Mouse (Mus musculus) midbrain, embryonic 14.5 days (tissue): ENCODE data around the gene Yme1l1. TPM values are rescaled to one million over a fixed set of nuclear protein-coding genes. Genes with fewer than 3 reads are reported as not detected.

ENCODE experiments used
- ATAC-seq: fragments of 200-750 bp; cut with Nextera tagmentation; 2 replicates; pipeline ENCODE4 v1.8.0; 2017; ENCODE audit warnings: moderate number of reproducible peaks, moderate library complexity; ENCODE audit not compliant: low FRiP score, low TSS enrichment
- DNase-seq: peaks from one replicate; pipeline ENCODE4 v3.0.0-alpha.2; 2015
- H3K27ac ChIP-seq: fragments of 300-500 bp; sonication (generic); replicated peaks from 2 replicates; pipeline ENCODE4 v1.5.1; 2014; ENCODE audit warnings: mild to moderate bottlenecking, low read depth, low read length, moderate library complexity
- H3K27me3 ChIP-seq: fragments of 300-500 bp; sonication (generic); 2 replicates; pipeline ENCODE4 v1.6.1; 2014; ENCODE audit warnings: low read length, control low read depth, mixed read lengths; ENCODE audit not compliant: control insufficient read depth, insufficient read depth
- H3K36me3 ChIP-seq: fragments of 300-500 bp; sonication (generic); 2 replicates; pipeline ENCODE4 v1.6.1; 2014; ENCODE audit warnings: low read length, control low read depth; ENCODE audit not compliant: control insufficient read depth, insufficient read depth
- H3K4me1 ChIP-seq: fragments of 300-500 bp; sonication (generic); 2 replicates; pipeline ENCODE4 v1.6.1; 2014; ENCODE audit warnings: mild to moderate bottlenecking, antibody characterized with exemption, low read length, control low read depth; ENCODE audit not compliant: control insufficient read depth, insufficient read depth
- H3K4me2 ChIP-seq: fragments of 300-500 bp; sonication (generic); 2 replicates; pipeline ENCODE4 v1.6.1; 2014; ENCODE audit warnings: mild to moderate bottlenecking, low read length, moderate library complexity
- H3K4me3 ChIP-seq: fragments of 300-500 bp; sonication (generic); replicated peaks from 2 replicates; pipeline ENCODE4 v1.5.1; 2014; ENCODE audit warnings: low read depth, low read length
- H3K9ac ChIP-seq: fragments of 300-500 bp; sonication (generic); replicated peaks from 2 replicates; pipeline ENCODE4 v1.6.1; 2014; ENCODE audit warnings: mild to moderate bottlenecking, low read length, moderate library complexity
- H3K9me3 ChIP-seq: fragments of 300-500 bp; sonication (generic); 2 replicates; pipeline ENCODE4 v1.6.1; 2016; ENCODE audit warnings: low read length, control low read depth, mixed read lengths; ENCODE audit not compliant: control insufficient read depth
- WGBS: fragments of 180-500 bp; shearing (Covaris S2); extraction: QIAGEN DNeasy Blood & Tissue Kit; methylation state at CpG from one replicate; pipeline ENCODE4 v1.1.7; 2014; 5-methylcytosine and 5-hydroxymethylcytosine counted together
- polyA plus RNA-seq: library from polyadenylated mRNA; unstranded; fragments of >200 nt; fragmentation: Nextera tagmentation; extraction: Ambion mirVana; gene quantifications from 2 replicates; pipeline ENCODE4 v1.2.1, GENCODE M21; 2014

Yme1l1 gene
- 71.3 and 79.9 TPM in 2 replicates for polyA plus RNA-seq

GRCm38 (mm10) chr2:23155777-23156607, at the start of gene Yme1l1, which contains the start of gene Mastl:
TSS of gene Yme1l1 (plus strand) at chr2:23156369.
TSS of gene Mastl (minus strand) at chr2:23156024.
- WGBS, result under 1% methylated on average over 61 of the region's 61 CpGs
- Histone ChIP-seq H3K9me3 (no peaks in the 10 kb centered on the region), H3K4me3 (peak within 1 kb of the TSS; percentile 67), H3K4me2 (peak within 1 kb of the TSS; percentile 84), H3K27me3 (no peaks in the 10 kb centered on the region), H3K9ac (peak within 1 kb of the TSS; percentile 54), H3K36me3 (0 out of 2 replicates have a peak, but pooled peaks cover 2% of the 10 kb centered on the region), H3K4me1 (peaks cover 25% of the 10 kb centered on the region), H3K27ac (peak within 1 kb of the TSS; percentile 96)
- ATAC-seq (peak; percentile 98), DNase-seq (peak; percentile 100)

- DNase-seq (no peak), ATAC-seq (no peak)
- H3K9ac ChIP-seq, result no peak overlapping the region
- H3K4me1 ChIP-seq, result no peaks in the 10 kb centered on the region
- H3K9me3 ChIP-seq, result no peaks in the 10 kb centered on the region; the same call in 1 of the 2 replicates
- H3K27me3 ChIP-seq, result no peaks in the 10 kb centered on the region
- no peak overlapping the region for H3K4me3 ChIP-seq
- H3K27ac ChIP-seq, result no peak overlapping the region
- H3K4me2 ChIP-seq, result no peak overlapping the region
- peaks cover 10% of the 10 kb centered on the region for H3K36me3 ChIP-seq
Observed at GRCm38 (mm10) chr2:23119573-23119972, 36.6 kb upstream of the Yme1l1 start.

GRCm38 (mm10) chr2:23155199-23155621, 959 bp upstream of the Yme1l1 start:
- Histone ChIP-seq H3K9ac (peak overlapping the region; percentile 54), H3K36me3 (no peaks in the 10 kb centered on the region), H3K4me3 (peak overlapping the region; percentile 67), H3K27ac (no peak overlapping the region), H3K9me3 (no peaks in the 10 kb centered on the region), H3K4me2 (peak overlapping the region; percentile 84), H3K4me1 (peaks cover 25% of the 10 kb centered on the region), H3K27me3 (no peaks in the 10 kb centered on the region)
- ATAC-seq, result 0 out of 2 replicates have a peak, but pooled peaks have one; percentile 3
- no peak for DNase-seq
- WGBS, result 8% methylated on average over 5 of the region's 5 CpGs

GRCm38 (mm10) chr2:23156608-23157081, 476 bp downstream of the Yme1l1 start:
- ATAC-seq, result peak; percentile 9

GRCm38 (mm10) chr2:23172305-23172704, 16.1 kb downstream of the Yme1l1 start:
- Histone ChIP-seq H3K4me3 (no peak overlapping the region), H3K4me2 (no peak overlapping the region), H3K9me3 (no peaks in the 10 kb centered on the region), H3K4me1 (no peaks in the 10 kb centered on the region), H3K27me3 (no peaks in the 10 kb centered on the region), H3K27ac (no peak overlapping the region), H3K36me3 (peaks cover 79% of the 10 kb centered on the region), H3K9ac (no peak overlapping the region)
- DNase-seq (no peak), ATAC-seq (no peak)
- WGBS, result 90% methylated on average over 3 of the region's 3 CpGs

More at GRCm38 (mm10) chr2:23156608-23157081, 476 bp downstream of the Yme1l1 start:
- Histone ChIP-seq H3K9ac (peak overlapping the region; percentile 54), H3K27ac (peak overlapping the region; percentile 96), H3K36me3 (peaks cover 4% of the 10 kb centered on the region; the same call in 1 of the 2 replicates), H3K9me3 (no peaks in the 10 kb centered on the region), H3K4me3 (peak overlapping the region; percentile 67), H3K4me2 (peak overlapping the region; percentile 84), H3K4me1 (peaks cover 25% of the 10 kb centered on the region), H3K27me3 (no peaks in the 10 kb centered on the region)
- under 1% methylated on average over 17 of the region's 17 CpGs for WGBS
- no peak for DNase-seq

- Histone ChIP-seq H3K4me1 (no peaks in the 10 kb centered on the region), H3K9me3 (no peaks in the 10 kb centered on the region), H3K9ac (no peak overlapping the region), H3K27ac (no peak overlapping the region), H3K27me3 (no peaks in the 10 kb centered on the region), H3K4me3 (no peak overlapping the region), H3K36me3 (peaks cover 73% of the 10 kb centered on the region), H3K4me2 (no peak overlapping the region)
- ATAC-seq (no peak), DNase-seq (no peak)
- 84% methylated on average over 1 of the region's 1 CpGs for WGBS
Observed at GRCm38 (mm10) chr2:23194366-23194765, 38.2 kb downstream of the Yme1l1 start.

GRCm38 (mm10) chr2:23201034-23201433, 44.9 kb downstream of the Yme1l1 start:
- Histone ChIP-seq H3K36me3 (peaks cover 23% of the 10 kb centered on the region), H3K27me3 (no peaks in the 10 kb centered on the region), H3K4me2 (no peak overlapping the region), H3K9ac (no peak overlapping the region), H3K9me3 (no peaks in the 10 kb centered on the region), H3K27ac (no peak overlapping the region), H3K4me3 (no peak overlapping the region), H3K4me1 (no peaks in the 10 kb centered on the region)
- 91% methylated on average over 1 of the region's 1 CpGs for WGBS
- ATAC-seq, result no peak
- no peak for DNase-seq

DNA sequence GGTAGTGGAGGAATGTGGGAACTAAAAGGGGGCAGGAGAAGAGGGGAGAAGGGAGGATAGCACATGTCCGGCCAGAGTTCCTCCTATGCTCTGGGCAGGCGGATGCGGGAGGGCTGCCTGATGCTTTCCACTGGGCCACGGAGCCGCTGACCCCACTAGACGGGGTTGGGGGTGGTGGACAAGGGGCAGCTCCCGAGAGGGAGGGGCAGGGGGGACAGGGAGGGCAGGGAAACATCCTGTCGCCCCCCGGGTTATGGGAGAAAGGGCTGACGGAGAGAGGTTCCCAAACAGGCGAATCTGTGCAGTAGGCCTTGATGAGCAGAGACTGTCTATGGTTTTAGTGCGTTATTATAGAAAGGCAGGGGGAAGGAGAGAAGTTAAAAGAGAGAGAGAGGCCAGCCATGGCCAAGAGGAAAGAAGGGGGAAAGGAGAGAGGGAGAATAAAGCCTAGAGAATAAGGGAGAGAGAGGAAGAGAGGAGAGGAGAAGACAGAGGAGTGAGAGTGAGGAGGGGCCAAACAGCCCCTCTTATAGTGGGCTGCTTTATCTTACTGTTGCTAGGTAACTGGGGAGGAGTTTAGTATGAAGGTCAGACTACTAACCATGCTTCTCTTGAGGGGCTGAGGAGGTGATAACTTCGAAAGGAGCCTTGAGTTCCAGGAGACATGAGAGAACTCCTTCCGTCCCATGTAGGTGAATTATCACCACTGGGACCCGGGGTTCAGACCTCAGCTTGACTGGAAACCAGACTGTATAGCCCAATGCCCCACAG, 46.9 kb downstream of the Yme1l1 start:
- H3K4me3 ChIP-seq, result no peak overlapping the region
- ATAC-seq (peak; percentile 20; the same call in 1 of the 2 replicates), DNase-seq (no peak)
- no peak overlapping the region for H3K9ac ChIP-seq
- no peaks in the 10 kb centered on the region for H3K4me1 ChIP-seq
- peaks cover 13% of the 10 kb centered on the region for H3K36me3 ChIP-seq
- H3K9me3 ChIP-seq, result no peaks in the 10 kb centered on the region
- H3K27ac ChIP-seq, result no peak overlapping the region
- WGBS, result 66% methylated on average over 15 of the region's 15 CpGs
- H3K4me2 ChIP-seq, result no peak overlapping the region
- H3K27me3 ChIP-seq, result no peaks in the 10 kb centered on the region
